Mouse (Mus musculus) right cerebral cortex, postnatal 36 days (tissue): ENCODE results near the gene Chaf1a.
"Not testable (repeated sequence)": the region's sequence is repeated elsewhere in the genome, so short reads cannot be mapped to it uniquely, and the experiment has no call there.

Experiments
- DNase-seq, 2 experiments: peaks; one replicate each; pipeline ENCODE4 v3.0.0; 2022; ENCODE audit warnings: low spot score in 2 of 2, mixed read lengths in 1 of 2

The Chaf1a gene

DNA sequence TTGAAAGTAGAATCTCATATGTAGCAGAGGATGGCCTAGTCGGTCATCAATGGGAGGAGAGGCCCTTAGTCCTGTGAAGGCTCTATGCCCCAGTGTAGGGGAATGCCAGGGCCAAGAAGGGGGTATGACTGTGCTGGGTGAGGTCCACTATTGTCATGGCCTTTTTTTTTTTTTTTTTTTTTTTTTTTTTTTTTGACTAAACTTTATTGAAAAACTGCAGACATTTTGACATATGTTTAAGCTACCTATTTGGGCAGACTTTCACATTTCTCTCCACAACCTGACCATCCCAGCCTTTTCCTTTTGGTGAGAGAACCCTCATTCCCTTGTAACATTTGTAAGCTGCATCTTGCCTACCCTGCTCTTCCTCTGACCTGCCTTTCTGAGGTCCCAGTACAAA lies 52.1 kb downstream of the Chaf1a start:
- DNase-seq: no peak

DNA sequence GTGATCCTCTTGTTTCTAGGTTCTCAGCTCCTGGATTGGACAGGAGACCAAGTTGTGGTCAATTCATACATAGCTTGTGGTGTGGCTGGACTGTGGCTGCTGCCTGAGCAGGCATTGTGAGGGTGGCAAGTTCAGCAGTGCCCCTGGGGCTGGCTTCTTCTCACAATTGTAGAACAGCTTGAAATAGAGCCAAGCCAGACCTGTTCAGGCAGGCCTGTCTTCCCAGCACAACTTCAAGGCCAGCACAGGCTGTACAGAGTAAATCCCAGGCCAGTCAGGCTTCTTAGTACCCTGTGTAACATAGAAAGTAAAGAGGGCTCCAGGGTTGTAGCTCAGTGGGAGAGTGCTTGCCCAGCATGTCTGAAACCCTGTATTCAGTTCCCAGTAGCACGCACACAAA lies 52.6 kb downstream of the Chaf1a start:
- DNase-seq: no peak

DNA sequence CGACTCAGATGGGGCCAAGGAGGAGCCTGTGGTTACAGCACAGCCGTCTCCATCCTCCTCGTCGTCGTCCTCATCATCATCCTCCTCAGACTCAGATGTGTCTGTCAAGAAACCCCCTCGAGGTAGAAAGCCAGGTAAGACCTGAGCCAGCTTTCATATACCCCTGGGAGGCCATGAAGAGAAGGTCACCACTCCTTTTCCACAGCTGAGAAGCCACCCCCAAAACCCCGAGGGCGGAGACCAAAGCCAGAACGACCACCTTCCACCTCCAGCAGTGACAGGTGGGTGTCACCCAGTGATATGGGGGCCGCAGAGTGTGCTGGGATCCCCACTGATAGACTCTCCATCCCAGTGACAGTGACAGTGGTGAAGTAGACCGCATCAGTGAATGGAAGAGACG lies 56.6 kb downstream of the Chaf1a start:
- no peak for DNase-seq

DNA sequence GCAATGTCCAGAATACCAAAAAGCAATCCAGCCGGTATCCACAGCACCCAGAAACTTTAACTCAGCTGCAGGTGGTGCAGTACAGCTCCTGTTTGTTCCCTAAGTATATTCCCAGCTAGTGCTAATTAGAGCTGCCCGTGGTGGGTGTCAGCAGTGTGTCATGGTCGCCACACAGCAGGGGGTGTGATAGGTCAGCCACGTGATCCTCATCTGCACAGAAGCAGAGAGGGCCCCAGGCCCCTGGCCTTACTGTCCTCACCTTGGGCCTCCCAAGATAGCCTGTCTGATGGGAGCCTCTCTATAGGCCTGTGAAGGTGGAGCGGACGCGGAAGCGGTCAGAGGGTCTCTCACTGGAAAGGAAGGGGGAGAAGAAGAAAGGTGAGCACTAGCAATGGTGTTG lies 57.9 kb downstream of the Chaf1a start:
- no peak for DNase-seq

DNA sequence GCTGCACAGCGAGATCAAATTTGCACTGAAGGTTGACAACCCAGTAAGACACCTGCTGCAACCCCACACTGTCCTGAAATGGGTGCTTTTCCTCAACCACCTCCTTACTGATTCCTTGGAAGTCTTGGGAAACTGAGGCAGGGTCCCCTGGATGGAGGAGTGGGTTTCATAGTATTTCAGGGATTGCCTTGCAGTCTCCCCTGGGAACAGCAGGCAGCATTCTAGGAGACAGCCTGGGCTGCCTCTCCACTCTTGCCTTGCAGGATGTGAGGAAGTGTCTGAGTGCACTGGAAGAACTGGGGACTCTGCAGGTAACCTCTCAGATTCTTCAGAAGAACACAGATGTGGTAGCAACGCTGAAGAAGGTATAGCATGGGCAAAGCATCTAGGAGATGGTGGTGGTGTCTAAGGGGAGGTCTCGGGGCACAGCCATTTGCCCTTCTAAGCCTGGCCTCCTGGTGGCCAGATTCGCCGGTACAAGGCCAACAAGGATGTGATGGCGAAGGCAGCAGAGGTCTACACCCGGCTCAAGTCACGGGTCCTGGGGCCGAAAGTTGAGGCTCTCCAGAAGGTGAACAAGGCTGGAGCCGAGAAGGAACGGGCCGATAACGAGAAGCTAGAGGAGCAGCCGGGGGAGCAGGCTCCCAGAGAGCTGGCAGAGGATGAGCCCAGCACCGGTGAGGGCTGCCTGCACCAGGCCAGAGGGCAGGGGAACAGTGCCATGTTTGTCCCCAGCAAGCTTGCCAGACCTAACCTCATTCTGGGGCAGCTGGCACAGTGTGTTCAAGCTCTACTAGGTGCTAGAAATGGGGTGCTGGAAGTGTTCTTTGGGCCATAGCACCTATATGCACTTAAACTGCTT lies 58.7 kb downstream of the Chaf1a start:
- no peak for DNase-seq

DNA sequence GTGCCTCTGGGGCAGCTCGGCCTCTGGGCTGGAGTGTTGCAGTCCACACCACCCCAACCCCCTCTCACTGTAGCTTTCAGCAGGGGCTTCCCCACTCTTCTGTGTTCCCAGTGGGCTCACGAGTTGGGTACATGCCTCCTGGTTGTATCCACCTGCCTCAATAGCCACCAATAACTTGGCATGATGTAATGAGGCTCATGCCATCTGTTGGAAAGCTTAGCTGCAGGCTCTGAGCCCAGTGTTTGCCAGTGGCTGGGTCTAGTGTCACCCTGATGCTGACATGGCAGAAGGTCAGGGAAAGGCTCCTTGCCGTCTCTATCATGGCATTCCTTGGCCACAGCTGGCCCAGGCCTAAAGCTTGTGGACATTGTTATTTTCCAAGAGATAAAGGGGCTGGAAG lies 60.6 kb downstream of the Chaf1a start:
- no peak for DNase-seq

DNA sequence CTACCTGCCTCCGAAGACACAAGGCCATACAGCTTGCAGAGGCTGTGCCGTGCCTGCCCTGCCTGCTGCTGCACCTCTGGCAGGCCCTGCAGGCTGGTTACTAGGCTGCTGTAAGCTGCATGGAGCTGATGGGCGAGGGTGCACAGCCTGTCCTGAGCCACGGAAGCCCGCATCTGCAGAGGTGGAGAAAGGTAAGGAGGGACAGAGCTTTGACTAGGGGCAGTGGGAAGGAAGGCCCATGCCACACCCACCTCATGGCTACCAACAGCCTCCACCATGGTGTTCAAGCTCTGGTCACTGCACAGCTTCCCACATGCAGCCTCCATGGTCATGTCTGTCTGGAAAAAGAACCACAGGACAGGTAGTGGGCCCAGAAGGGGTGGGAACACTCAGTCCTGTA lies 61.9 kb downstream of the Chaf1a start:
- DNase-seq: no peak

DNA sequence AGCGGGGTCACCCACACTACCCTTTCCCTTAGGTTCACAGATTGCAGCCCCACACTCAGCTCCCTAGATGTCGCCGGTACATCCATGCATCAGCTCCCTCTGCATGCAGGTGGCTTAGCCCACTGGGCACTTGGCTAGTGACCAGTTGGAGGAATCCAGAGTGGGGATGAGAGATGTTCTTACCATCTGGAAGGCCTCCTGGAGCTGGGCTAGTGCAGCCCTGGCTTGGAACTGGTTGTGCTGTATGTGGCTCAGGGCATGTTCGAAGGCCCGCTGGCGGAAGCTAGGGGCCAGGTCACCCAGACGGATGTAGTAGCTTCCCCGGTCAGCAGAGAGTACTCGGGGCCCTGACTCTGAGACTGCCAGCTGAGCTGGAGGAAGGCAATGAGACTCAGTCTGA lies 62.7 kb downstream of the Chaf1a start:
- no peak for DNase-seq

DNA sequence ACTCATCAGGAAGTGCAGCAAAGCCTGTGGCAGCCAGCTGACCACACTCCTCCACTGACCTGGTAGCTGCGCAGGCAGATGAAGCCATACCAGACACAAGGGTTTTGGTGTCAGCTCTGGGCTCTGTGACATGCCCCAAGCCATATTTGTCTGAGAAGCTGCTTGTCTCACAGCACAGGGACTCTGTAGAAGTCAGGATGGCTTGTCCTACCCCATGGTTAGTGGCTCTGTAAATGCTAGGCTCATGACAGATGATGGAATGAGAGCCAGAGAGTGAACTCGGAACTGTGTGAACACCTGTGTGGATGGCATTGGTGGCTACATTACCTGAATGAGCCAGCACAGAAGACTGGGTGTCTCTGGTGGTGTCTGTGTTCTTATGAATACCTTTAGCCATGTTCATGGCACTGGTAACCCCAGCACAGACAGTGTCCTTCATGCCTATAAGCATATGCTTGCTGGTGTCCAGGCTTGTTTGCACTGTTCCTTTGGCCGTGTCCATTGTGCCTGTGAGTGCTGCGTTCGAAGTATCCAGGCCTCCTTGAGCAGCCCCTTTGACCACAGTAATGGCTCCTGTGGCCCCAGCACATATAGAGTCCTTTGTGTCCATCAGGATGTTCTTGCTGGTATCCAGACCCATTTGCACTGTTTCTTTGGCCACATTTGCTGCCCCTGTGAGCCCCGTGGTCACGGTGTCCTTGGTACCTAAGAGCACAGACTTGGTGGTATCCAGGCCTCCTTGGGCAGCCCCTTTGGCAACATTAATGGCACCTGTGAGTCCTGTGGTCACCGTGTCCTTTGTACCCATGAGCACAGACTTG lies 63.4 kb downstream of the Chaf1a start:
- no peak for DNase-seq

DNA sequence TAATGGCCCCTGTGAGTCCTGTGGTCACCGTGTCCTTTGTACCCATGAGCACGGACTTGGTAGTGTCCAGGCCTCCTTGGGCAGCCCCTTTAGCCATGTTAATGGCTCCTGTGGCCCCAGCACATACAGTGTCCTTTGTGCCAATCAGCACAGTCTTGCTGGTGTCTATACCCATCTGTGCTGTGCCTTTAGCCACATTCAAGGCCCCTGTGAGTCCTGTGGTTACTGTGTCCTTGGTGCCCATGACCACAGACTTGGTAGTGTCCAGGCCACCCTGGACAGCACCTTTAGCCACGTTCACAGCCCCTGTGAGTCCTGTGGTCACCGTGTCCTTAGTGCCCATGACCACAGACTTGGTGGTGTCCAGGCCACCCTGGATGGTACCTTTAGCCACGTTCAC lies 64.6 kb downstream of the Chaf1a start:
- DNase-seq: not testable (repeated sequence)

DNA sequence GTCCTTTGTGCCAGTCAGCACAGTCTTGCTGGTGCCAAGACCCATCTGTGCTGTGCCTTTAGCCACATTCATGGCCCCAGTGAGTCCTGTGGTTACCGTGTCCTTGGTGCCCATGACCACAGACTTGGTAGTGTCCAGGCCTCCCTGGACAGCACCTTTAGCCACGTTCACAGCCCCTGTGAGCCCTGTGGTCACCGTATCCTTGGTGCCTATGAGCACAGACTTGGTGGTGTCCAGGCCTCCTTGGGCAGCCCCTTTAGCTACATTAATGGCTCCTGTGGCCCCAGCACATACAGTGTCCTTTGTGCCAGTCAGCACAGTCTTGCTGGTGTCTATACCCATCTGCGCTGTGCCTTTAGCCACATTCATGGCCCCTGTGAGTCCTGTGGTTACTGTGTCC lies 66.2 kb downstream of the Chaf1a start:
- DNase-seq: not testable (repeated sequence)

DNA sequence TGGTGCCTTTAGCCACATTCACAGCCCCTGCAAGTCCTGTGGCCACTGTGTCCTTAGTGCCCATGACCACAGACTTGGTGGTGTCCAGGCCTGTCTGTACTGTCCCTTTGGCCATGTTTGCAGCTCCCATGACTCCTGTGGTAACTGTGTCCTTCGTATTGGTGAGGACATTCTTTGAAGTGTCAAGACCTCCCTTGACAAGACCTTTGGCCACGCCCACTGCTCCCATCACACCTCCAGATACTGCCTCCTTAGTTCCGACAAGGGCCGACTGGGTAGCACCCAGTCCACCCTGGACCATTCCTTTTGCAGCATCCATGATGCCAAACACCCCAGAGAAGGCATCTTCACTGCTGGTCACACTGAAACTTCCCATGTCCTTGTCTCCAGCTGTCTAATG lies 66.7 kb downstream of the Chaf1a start:
- DNase-seq: no peak

DNA sequence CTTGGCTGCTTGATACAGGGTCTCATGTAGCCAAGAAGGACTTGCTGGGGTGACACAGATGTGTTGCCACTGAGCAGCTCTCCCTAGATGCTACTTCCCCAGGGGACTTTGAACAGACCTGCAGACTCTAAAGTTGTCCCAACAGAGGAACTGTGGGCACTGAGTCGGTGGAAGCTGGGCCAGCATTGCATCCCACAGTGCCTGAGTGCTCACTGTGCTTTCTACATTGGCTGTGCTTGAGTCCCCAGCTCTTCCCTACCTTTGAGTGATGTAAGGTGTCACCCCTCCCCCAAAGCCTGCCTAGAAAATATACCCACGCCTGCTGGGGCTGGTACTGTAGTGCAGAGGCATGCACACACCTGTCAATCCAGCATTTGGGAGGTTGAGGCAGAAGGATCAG lies 67.5 kb downstream of the Chaf1a start:
- no peak for DNase-seq

DNA sequence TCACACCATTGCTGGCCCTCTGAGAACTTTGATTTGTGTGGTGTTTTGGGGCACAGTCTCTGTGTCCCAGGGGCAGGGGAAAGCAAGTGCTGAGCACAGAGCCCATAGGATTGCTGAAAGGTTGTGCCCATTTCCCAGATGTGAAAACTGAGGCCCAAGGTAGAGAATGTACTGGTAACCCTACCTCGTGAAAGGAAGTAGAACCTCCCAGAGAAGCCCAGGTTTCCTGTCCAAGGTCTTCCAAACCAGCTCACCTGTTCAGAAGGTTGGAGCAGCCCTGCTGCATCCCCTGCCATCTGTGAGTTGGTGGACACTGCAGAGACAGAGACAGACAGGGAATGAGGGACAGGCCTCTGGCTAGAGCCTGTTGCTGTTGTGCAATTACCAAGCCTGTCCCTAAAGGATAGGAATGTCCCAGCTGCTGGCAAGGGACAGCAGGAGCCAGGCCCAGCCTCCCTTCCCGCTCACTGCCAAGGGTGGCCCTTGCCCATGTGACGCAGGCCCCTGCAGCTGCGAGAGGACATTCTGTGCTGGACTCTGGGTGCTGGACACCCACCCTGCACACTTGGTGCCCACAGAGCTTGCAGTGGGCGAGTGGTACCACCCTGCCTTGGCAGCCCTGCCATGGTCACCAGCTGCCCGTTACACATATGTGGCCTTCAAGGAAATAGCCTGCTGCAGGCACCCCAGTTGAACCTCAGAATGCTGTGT lies 68.2 kb downstream of the Chaf1a start:
- peak; percentile 76 for DNase-seq

DNA sequence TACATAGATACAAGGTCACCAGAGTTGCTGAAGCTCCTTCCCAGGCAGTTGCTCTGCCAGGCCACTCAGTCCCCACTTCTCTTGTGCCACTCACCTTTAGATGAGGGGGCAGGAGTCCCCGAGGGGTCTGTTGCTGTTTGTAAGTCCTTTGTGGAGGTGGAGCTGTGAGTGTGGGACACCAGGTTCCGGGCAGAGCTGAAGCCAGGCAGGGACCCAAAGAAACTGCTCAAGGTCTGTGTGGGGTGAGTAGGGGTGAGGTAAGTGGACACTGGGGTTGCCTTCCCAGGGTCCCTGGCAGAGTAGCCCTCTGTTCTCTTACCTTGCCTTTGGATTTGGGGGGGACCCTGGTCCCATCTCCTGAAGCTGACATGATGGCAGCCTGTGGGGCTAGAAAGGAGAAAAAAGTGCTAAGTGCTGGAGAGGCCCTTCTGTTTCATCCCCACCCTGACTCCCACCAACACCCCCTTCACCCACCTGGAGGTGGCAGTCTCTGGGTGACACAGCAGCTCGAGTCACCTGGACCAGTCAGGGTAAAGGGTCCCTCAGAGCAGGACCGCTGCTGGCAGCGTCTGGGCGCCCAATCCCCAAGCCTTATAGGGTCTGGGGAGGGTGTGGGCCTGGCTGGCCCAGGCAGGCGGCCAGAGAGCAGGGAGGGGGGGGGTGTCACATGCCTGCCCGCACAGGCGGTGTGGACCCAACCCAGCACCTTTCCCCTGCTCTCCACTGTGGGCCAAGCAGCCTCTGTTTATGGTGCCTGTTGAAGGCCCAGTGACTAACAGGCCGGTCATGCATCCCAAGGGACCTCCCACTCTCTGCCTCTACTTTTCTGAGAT lies 69.2 kb downstream of the Chaf1a start, which contains the start of gene Plin4:
TSS of gene Plin4 (minus strand) at position 585 of the 833 bp plus-strand sequence.
- no peak for DNase-seq

DNA sequence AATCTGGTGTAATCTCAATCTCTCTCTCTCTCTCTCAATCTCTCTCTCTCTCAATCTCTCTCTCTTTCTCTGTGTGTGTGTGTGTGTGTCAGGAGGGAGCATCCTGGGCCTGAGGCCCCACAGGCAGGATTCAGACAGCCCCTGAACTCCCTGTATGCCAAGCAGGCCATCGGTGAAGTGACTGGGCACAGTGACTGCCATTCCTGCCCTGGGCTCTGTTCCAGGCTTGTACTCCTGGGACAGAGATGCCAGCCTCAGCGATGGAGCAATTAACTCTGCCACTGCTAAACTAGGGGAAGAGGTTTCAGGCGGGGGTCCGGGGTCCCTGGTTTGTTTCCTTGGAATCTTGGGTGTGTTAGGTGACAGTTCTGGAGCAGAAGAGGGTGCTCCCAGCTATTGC lies 70.3 kb downstream of the Chaf1a start:
- no peak for DNase-seq

DNA sequence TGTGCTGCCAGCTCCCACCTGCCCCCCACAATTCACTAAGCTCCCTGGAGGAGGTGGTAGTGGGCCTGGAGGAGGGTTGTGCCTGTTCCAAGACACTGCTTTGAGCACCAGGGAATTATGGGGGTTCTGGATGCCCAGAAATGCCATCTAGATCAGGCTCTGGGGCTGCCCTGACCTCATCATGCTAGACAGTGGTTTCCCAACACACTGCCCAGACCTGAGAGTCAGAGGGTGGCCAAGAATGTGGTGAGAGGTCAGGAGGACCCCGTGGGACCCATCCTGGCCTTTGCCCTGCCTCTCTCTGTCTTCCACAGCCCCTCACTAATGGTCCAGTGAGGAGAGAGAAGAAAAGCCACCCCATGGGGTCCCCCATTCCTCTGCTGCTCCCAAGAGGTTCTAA lies 70.8 kb downstream of the Chaf1a start:
- DNase-seq: no peak

DNA sequence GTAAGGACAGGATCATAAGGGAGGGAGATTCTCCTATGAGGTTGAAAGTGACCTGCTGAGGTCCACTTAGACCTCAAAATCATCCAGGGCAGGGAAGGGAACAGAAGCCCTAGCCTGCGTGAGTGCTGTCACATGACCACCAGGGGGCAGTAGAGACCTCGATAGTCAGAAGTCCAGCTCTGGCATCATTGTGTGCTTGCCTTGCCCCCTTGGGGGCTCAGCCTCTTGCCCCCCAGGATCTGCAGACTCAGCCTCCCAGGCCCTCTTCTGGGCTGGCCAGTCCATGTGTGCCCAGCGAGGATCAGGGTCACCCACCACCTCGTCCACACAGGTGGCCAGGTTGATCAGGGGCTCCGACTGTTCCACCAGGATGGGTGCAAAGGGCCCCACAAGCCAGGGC lies 71.6 kb downstream of the Chaf1a start:
- no peak for DNase-seq

DNA sequence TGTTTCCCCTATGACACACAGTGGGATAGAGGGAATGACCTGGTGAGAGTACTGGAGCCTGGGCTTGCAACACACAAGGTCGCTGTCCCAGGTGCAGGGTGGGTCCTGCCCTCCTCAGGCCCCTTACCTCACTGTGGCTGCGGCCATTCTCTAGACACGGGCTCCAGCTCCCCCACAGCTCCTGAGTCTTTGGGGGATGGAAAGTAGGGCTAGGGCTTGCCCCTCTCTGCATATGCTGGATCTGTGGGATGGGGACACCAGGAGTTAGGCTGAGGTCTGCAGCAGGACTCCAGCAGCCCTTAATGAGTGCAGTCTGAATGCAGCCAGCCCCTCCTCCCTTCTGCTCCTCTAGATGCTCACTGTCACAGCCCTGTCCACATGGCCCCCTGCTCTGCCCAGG lies 72.5 kb downstream of the Chaf1a start:
- no peak for DNase-seq

DNA sequence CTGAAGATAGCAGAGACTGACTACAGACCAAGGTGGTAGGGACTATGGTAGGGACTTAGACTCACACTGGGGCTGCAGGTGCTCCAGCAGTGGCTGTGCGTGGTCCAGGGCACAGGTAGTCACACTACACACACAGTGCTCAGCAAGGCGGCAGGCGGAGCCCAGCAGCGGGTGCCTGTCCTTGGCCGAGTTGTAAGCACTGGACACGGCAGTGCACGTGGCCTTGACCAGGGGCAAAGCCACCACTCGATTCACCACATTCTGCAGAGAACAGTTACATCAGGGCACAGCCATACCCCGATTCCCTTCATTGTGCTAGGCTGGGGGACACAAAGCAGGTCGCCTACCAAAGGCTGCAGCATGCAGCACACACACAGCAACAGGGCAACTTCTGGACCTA lies 76.0 kb downstream of the Chaf1a start:
- no peak for DNase-seq

DNA sequence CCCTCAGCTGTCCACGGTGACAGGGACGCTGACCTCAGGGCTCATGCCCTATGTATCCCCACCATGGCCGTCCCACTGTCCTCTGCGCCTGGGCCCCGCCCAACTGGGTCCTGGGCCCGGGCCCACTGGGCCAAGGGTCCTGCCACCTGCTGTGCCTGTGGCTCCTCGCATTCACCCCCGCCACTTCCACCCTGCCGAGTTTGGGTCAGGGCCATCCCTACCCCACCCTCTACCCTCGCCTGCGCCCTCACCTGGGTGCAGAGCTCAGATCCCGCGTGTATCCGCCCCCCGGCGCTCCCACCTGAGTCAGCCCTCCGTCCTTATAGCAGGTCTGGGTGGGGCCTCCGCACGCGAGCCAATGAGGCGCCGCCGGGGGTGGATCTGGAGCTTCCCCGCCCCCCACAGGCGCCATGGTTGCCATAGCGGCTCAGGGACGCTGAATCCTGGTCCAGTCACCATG lies 77.0 kb downstream of the Chaf1a start, which contains the start of gene Plin5:
TSS of gene Plin5 (minus strand) at position 346 of the 460 bp plus-strand sequence.
- DNase-seq: peak in 1 of 2 experiments; percentile 47
